Mouse (Mus musculus): Measurements from ENCODE around the gene Ccdc74a. TPM values are rescaled to one million over a fixed set of nuclear protein-coding genes. Genes with fewer than 3 reads are reported as not detected.

The Ccdc74a gene
- total and polyA plus RNA-seq, 2 experiments from 2014 or later = 22.6 to 33.9 TPM

DNA sequence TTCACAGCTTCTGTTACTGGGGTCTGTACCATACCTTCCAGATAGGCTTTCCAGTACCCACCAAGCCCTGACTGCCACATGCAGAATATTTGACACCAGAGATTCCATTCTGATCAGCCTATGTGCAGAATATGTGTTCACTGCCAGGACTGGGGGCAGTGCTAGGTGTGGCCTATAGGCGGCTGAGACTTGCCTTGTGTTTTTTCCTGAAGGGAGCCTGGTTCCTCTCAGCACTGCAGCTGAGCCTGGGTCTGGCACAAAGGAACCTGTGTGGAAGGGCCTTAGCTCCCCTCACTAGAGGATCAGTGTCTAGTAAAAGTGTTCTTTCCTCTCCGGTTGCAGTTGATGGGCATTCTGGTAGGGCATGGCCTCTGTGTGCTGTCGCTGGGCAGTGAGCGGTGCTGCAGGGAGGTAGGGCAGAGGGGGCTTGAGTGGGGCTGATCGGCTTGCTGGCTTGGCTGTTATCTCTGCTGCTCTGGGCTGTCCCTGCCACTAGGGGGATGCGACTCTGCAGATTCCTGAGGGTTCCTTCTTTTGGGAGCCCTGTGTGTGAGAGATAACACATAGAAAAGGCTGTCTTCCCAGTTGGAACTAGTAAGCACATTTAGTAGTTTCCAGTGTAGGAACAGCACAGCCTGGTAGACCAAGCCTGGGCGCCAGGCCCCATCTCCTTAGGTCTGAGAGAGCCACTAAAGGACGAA is 12.6 kb upstream of the Ccdc74a start:
- Histone ChIP-seq H3K36me3 (ENCODE audit: insufficient read depth) (peaks cover 73% of the 10 kb centered on the region), H3K27me3 (ENCODE audit: insufficient read depth, low read length) (no peaks in the 10 kb centered on the region), H3K4me3 (ENCODE audit: low read depth, low read length) (no peak overlapping the region), H3K27ac (ENCODE audit: low read depth, low read length) (no peak overlapping the region), H3K9me3 (ENCODE audit: low read length) (no peaks in the 10 kb centered on the region), H3K4me2 (ENCODE audit: low read depth) (no peak overlapping the region), H3K4me1 (ENCODE audit: insufficient read depth) (no peaks in the 10 kb centered on the region), H3K9ac (no peak overlapping the region)
- no peak for DNase-seq
- peak; percentile 49; the same call in 1 of the 2 replicates for TF ChIP-seq CTCF (IDR thresholded peaks at IDR 0.05; ENCODE audit: low read depth)
- peak; percentile 59 for ATAC-seq
- WGBS = 75% methylated on average over 8 of the region's 8 CpGs

DNA sequence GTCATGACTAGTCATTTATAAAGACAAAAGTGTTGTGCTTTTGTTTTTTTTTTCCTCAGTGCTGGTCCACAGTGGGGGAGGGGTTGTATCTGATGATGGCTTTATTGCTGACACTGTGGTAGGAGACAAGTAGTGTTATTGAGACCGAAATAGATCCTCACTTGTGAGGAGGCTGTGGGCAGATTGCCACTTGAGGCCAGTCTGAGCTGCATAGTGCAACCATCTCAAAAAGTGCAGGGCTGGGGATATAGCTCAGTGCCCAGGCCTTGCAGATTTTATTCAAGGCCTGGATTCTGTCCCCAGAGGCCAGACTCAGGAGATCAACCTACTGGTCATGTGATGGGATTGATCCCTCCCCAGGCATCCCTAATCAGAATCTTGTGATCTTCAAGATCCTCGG is 9.4 kb upstream of the Ccdc74a start:
- TF ChIP-seq CTCF (IDR thresholded peaks at IDR 0.05; ENCODE audit: low read depth) = no peak
- Histone ChIP-seq H3K4me3 (ENCODE audit: low read depth, low read length) (no peak overlapping the region), H3K9ac (no peak overlapping the region), H3K36me3 (ENCODE audit: insufficient read depth) (peaks cover 73% of the 10 kb centered on the region), H3K27me3 (ENCODE audit: insufficient read depth, low read length) (no peaks in the 10 kb centered on the region), H3K27ac (ENCODE audit: low read depth, low read length) (no peak overlapping the region), H3K4me2 (ENCODE audit: low read depth) (no peak overlapping the region), H3K4me1 (ENCODE audit: insufficient read depth) (no peaks in the 10 kb centered on the region), H3K9me3 (ENCODE audit: low read length) (no peaks in the 10 kb centered on the region)
- 89% methylated on average over 2 of the region's 2 CpGs for whole genome bisulfite sequencing
- ATAC-seq = no peak
- DNase-seq = no peak

DNA sequence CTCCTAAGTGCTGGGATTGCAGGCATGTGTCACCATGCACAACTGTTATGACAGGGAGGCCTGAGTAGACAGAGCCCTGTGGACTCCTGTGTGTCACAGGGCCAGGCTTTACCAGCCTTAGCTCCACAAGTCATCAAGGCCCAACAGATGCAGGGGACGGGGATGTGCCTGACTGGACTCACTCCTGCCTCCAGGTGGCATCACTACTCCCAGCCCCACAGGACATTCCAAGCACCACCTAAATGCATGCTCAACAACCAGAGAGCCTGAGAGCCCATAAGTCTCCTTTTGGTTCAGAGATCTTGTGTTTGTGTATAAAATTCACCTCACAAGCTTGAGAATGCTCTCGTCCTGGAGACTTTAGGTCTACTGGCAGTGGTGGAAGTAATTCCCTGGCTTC is 8.7 kb upstream of the Ccdc74a start:
- Histone ChIP-seq H3K9me3 (ENCODE audit: low read length) (no peaks in the 10 kb centered on the region), H3K4me2 (ENCODE audit: low read depth) (no peak overlapping the region), H3K27ac (ENCODE audit: low read depth, low read length) (no peak overlapping the region), H3K4me3 (ENCODE audit: low read depth, low read length) (no peak overlapping the region), H3K36me3 (ENCODE audit: insufficient read depth) (peaks cover 73% of the 10 kb centered on the region), H3K9ac (no peak overlapping the region), H3K4me1 (ENCODE audit: insufficient read depth) (no peaks in the 10 kb centered on the region), H3K27me3 (ENCODE audit: insufficient read depth, low read length) (no peaks in the 10 kb centered on the region)
- DNase-seq = no peak
- TF ChIP-seq CTCF (IDR thresholded peaks at IDR 0.05; ENCODE audit: low read depth) = peak; percentile 27; the same call in 1 of the 2 replicates
- WGBS = 82% methylated on average over 2 of the region's 2 CpGs
- ATAC-seq = no peak

DNA sequence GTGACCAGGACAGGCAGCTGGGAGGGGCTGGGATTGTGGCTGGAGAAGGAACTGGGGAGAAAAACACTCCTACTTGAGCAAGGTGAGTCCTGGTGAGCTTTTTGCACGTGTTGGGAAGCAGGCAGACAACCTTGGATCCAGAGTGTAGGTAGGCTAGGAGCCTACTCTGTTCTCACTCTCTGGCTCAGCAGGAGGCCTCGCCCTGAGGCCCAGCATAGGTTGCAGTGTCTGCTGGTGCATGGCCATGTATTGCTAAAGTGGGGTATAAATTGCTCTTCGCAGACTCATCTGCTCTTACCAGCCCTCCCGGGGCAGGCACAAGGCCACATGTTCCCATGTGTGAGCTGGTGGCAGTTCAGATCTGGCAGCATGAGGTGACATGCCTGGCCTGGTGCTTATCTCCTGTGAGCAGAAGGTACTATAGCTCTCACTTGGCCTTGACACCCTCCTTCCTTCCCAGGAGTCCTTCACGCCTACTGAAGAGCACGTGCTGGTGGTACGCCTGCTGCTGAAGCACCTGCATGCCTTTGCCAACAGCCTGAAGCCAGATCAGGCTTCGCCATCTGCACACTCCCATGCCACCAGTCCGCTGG is 8.1 kb upstream of the Ccdc74a start:
- H3K27ac ChIP-seq (ENCODE audit: low read depth, low read length) = no peak overlapping the region
- no peaks in the 10 kb centered on the region for H3K9me3 ChIP-seq (ENCODE audit: low read length)
- no peaks in the 10 kb centered on the region for H3K27me3 ChIP-seq (ENCODE audit: insufficient read depth, low read length)
- no peaks in the 10 kb centered on the region for H3K4me1 ChIP-seq (ENCODE audit: insufficient read depth)
- H3K4me2 ChIP-seq (ENCODE audit: low read depth) = no peak overlapping the region
- H3K9ac ChIP-seq = no peak overlapping the region
- no peak for ATAC-seq
- TF ChIP-seq CTCF (IDR thresholded peaks at IDR 0.05; ENCODE audit: low read depth) = no peak
- H3K4me3 ChIP-seq (ENCODE audit: low read depth, low read length) = no peak overlapping the region
- no peak for DNase-seq
- peaks cover 73% of the 10 kb centered on the region for H3K36me3 ChIP-seq (ENCODE audit: insufficient read depth)
- 89% methylated on average over 9 of the region's 9 CpGs for WGBS

DNA sequence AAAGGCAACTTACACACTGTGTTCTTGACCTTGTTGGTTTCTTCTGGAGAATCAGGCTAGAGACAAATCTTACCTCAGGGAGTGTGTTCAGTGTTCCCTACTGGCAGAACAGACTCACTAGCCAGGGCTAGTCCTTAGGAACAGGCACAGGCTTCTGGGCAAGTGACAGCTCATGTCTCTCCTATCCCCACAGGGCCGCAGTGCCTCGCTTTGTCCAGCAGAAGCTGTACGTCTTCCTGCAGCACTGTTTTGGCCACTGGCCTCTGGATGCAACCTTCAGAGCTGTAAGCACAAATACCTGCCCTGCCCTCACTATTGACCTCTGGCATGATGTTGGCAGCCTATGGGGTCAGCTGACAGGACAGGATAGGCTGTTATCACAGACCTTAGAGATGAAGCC is 7.2 kb upstream of the Ccdc74a start:
- ATAC-seq = no peak
- Histone ChIP-seq H3K4me3 (ENCODE audit: low read depth, low read length) (no peak overlapping the region), H3K27me3 (ENCODE audit: insufficient read depth, low read length) (no peaks in the 10 kb centered on the region), H3K9ac (no peak overlapping the region), H3K4me2 (ENCODE audit: low read depth) (no peak overlapping the region), H3K9me3 (ENCODE audit: low read length) (no peaks in the 10 kb centered on the region), H3K27ac (ENCODE audit: low read depth, low read length) (no peak overlapping the region), H3K36me3 (ENCODE audit: insufficient read depth) (peaks cover 67% of the 10 kb centered on the region), H3K4me1 (ENCODE audit: insufficient read depth) (no peaks in the 10 kb centered on the region)
- no peak for TF ChIP-seq CTCF (IDR thresholded peaks at IDR 0.05; ENCODE audit: low read depth)
- no peak for DNase-seq
- 97% methylated on average over 3 of the region's 3 CpGs for WGBS

DNA sequence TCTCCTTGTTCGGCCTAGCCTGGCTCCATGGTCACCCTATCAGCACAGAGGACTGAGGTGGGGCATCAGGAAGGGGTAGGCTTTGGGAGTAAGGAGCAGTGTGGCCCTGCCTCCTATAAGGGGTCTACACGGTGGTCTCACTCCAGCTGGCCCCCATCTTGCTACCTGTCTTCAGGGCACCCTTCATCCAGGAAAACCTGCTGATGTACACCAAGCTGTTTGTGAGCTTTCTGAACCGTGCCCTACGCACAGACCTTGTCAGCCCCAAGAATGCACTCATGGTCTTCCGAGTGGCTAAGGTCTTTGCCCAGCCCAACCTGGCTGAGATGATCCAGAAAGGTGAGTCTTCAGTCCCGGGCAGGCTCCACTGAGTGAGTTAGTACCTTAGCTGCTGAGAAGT is 6.3 kb upstream of the Ccdc74a start:
- Histone ChIP-seq H3K27ac (ENCODE audit: low read depth, low read length) (no peak overlapping the region), H3K36me3 (ENCODE audit: insufficient read depth) (peaks cover 64% of the 10 kb centered on the region), H3K4me3 (ENCODE audit: low read depth, low read length) (no peak overlapping the region), H3K27me3 (ENCODE audit: insufficient read depth, low read length) (no peaks in the 10 kb centered on the region), H3K9ac (no peak overlapping the region), H3K4me2 (ENCODE audit: low read depth) (no peak overlapping the region), H3K9me3 (ENCODE audit: low read length) (no peaks in the 10 kb centered on the region), H3K4me1 (ENCODE audit: insufficient read depth) (no peaks in the 10 kb centered on the region)
- ATAC-seq = no peak
- no peak for DNase-seq
- no peak for TF ChIP-seq CTCF (IDR thresholded peaks at IDR 0.05; ENCODE audit: low read depth)
- 95% methylated on average over 6 of the region's 6 CpGs for WGBS

DNA sequence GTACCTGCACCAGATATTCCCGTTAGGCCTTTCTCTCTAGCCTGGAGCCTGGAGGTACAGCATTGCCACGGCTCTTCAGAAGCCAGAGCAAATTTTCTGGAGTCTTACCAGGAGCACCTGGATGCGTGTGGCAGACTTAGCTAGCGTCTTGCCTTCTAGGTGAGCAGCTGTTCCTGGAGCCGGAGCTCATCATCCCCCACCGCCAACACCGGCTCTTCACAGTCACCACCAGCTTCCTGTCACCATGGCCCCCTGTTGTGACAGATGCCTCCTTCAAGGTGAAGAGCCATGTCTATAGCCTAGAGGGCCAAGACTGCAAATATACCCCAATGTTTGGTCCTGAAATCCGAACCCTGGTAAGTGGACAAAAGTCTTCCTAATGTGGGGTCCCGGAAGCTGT is 5.6 kb upstream of the Ccdc74a start:
- no peaks in the 10 kb centered on the region for H3K9me3 ChIP-seq (ENCODE audit: low read length)
- no peaks in the 10 kb centered on the region for H3K4me1 ChIP-seq (ENCODE audit: insufficient read depth)
- WGBS = 90% methylated on average over 9 of the region's 9 CpGs
- H3K27ac ChIP-seq (ENCODE audit: low read depth, low read length) = no peak overlapping the region
- TF ChIP-seq CTCF (IDR thresholded peaks at IDR 0.05; ENCODE audit: low read depth) = no peak
- H3K4me2 ChIP-seq (ENCODE audit: low read depth) = no peak overlapping the region
- H3K27me3 ChIP-seq (ENCODE audit: insufficient read depth, low read length) = no peaks in the 10 kb centered on the region
- H3K9ac ChIP-seq = no peak overlapping the region
- no peak for ATAC-seq
- H3K4me3 ChIP-seq (ENCODE audit: low read depth, low read length) = no peak overlapping the region
- no peak for DNase-seq
- H3K36me3 ChIP-seq (ENCODE audit: insufficient read depth) = peaks cover 57% of the 10 kb centered on the region
